Mouse (Mus musculus): ENCODE results near the gene Padi6. TPM values are rescaled to one million over a fixed set of nuclear protein-coding genes. Genes with fewer than 3 reads are reported as not detected.

The Padi6 gene
- polyA plus RNA-seq (2017; shearing (Covaris generic)): not detected

GRCm38 (mm10) chr4:140742543-140742942 is at the start of gene Padi6:
TSS of gene Padi6 (minus strand) at chr4:140742643.

GRCm38 (mm10) chr4:140774025-140774800 is 31.8 kb upstream of the Padi6 start, which contains the start of gene Padi4:
TSS of gene Padi4 (minus strand) at chr4:140774236.

GRCm38 (mm10) chr4:140700269-140701018 is 42.0 kb downstream of the Padi6 start, which contains the start of gene Rcc2:
TSS of gene Rcc2 (plus strand) at chr4:140700541.

Other genes starting within 250 kb of the Padi6 start
- 0.24 TPM for gene Arhgef10l, start 76.6 kb downstream of the Padi6 start, polyA plus RNA-seq (2017; shearing (Covaris generic))
- gene Rcc2, start 42.1 kb downstream of the Padi6 start, polyA plus RNA-seq (2017; shearing (Covaris generic)): 8.1 TPM
- 2.1 TPM for gene Padi4, start 31.6 kb upstream of the Padi6 start, polyA plus RNA-seq (2017; shearing (Covaris generic))
- not detected for gene Padi3, start 68.0 kb upstream of the Padi6 start, polyA plus RNA-seq (2017; shearing (Covaris generic))
- gene Padi1, start 103.1 kb upstream of the Padi6 start, polyA plus RNA-seq (2017; shearing (Covaris generic)): 0.28 TPM
- gene Padi2, start 163.7 kb upstream of the Padi6 start, polyA plus RNA-seq (2017; shearing (Covaris generic)): 18.4 TPM
- 302 TPM for gene Sdhb, start 218.6 kb upstream of the Padi6 start, polyA plus RNA-seq (2017; shearing (Covaris generic))
- gene Atp13a2, start 244.2 kb upstream of the Padi6 start, polyA plus RNA-seq (2017; shearing (Covaris generic)): 12.8 TPM